Mouse (Mus musculus): ENCODE measurements around the gene AI661453.
"Not testable (repeated sequence)": the region's sequence is repeated elsewhere in the genome, so short reads cannot be mapped to it uniquely, and the experiment has no call there.

The AI661453 gene

DNA sequence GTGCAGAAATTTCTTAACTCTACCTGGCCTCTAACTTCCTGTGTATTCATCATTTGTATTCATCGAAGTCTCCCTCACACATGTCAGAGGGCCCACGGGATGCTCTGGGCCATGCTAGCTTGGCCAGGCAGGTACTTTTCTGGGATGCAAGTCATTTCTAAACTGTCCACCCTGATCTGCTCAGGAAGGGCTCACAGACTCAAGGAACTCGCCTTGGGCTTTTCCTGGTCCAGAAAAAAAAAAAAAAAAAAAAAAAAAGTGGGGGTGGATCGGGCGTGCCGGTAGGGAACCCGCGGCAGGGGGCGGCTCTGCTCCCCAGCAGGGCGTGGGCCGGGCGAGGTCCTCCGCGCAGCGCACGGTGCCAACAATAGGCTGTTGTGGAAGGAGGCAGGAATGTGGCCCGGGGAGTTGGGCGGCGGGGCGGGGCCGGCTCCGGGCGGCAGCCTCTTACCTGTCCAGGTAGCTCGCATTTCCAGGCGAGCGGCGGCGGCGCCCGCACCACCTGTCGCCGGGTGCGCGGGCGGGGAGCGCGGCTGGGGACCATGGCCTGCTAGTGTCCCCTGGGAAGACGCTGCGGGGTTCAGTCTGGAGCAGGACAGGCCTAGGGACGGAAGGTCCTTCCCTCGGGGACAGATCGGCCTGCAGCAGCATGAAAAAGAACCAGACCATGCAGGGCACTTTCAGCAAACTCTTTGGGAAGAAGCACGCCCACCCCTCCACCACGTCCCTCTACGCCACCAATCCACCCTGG is at the start of gene AI661453:
Gene AI661453, plus strand, starts transcription at position 460 of the 751 bp plus-strand sequence.
- peak; percentile 42 for DNase-seq (ENCODE audit: extremely low read depth, insufficient read length, low spot score)

DNA sequence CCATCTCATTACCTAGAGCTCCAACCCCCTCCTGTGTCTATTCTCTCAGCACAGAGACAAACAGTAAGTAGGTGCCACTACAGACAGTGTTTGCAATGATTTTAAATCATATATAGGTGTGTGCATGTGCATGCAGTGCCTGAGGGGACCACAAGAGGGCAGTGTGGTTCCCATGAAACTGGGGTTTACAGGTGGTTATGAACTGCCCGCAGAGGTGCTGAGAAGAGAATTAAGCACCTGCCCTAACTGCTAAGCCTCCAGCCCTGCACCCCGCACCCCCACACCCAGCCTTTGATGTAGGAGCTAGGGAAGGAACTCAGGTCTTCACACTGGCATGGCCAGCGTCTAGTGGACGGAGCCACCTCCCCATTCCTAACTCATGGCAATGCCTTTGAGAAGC is 49.8 kb upstream of the AI661453 start:
- DNase-seq (ENCODE audit: extremely low read depth, insufficient read length, low spot score), result no peak

DNA sequence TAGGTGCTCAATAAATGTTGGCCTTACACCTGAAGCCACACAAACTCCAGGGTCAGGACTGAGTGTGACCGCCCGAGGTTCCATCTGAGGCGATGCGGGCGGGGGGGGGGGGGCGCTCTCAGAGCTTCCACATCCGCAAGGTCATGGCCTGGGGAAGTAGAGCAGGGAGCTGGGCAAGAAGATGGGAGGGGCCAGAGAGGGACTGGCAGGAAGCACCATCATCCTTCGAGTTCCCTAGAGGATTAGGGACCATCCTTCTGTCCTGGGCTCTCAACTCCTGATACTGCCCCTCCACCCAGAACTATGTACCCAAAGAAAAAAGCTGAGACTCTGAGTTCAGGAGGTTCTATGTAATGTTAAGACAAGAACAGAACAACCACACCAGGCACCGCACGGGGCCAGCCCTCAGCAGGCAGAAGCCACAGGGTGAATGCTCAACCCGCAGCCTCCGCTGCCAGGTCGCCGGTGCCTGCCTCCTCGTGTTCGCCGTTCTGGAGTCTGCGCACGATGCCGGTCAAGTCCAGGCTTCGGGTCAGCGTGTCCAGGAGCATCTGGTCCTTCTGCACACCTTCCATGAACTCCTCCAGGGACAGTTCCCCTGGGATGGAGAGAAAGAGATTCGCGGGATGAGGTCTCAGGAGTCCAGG is 42.1 kb upstream of the AI661453 start:
- DNase-seq (ENCODE audit: extremely low read depth, insufficient read length, low spot score), result no peak

DNA sequence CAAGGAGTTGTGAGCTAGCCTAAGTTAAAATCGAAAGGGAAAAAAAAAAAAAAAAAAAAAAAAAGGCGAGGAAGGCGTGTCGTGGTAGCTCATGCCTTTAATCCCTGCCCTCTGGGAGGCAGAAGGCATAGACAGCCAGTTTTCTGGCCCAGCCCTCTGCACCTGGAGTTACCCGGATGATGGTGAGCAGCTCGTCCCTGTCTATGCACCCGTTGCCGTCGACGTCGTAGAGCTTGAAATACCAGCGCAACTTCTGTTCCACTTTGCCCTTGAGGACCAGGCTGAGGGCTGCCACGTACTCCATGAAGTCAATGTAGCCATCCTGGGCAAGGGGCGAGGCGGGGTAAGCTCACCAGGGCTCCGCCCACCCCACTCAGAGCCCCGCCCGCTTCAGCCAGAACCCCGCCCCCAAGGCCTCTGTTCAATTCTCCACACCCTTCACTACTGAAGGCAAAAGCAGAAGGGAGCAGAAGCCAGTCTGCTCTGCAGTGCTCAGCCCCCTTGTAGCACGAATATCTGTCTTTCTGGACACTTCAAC is 41.0 kb upstream of the AI661453 start:
- peak; percentile 60 for DNase-seq (ENCODE audit: extremely low read depth, insufficient read length, low spot score)

DNA sequence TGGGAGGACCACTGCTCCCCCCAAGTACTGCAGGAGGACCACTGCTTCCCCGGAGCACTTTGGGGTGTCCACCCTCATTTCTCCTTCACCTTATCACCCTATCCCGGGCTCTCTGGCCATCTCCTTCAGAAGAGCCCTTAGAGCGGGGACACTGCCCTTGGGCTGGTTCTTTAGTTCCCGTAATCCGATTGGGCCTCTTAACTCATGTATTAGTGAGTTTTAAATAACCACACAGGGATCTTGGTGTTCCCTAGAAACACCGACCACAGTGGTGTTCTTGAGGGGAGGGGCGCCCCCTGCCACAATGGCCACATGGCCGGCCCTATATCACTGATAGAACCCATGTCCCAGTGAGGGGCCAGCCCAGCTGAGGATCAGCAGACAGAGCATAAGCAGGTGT is 37.3 kb upstream of the AI661453 start:
- DNase-seq (ENCODE audit: extremely low read depth, insufficient read length, low spot score), result no peak

DNA sequence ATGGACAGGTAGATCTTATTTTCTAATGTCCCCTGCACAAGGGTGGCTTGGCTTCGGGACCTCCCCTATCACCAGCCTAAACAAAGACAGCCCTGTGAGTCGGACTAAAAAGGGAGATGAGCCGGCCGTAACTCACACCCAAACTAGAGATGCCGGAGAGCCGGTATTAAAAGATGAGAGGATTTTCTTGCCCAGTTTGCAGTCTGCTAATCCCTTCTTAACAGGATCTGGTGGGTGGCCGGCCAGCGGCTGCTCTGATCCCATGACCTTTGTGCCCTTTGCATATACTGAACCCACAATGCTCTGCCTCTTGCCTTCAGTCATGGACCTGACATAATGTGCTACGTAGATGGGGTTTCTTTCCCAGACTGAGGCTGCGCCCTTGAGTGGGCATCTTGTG is 36.0 kb upstream of the AI661453 start, which contains the start of gene Guca1a:
Gene Guca1a, minus strand, starts transcription at position 134 of the 400 bp plus-strand sequence.
- DNase-seq (ENCODE audit: extremely low read depth, insufficient read length, low spot score), result no peak

DNA sequence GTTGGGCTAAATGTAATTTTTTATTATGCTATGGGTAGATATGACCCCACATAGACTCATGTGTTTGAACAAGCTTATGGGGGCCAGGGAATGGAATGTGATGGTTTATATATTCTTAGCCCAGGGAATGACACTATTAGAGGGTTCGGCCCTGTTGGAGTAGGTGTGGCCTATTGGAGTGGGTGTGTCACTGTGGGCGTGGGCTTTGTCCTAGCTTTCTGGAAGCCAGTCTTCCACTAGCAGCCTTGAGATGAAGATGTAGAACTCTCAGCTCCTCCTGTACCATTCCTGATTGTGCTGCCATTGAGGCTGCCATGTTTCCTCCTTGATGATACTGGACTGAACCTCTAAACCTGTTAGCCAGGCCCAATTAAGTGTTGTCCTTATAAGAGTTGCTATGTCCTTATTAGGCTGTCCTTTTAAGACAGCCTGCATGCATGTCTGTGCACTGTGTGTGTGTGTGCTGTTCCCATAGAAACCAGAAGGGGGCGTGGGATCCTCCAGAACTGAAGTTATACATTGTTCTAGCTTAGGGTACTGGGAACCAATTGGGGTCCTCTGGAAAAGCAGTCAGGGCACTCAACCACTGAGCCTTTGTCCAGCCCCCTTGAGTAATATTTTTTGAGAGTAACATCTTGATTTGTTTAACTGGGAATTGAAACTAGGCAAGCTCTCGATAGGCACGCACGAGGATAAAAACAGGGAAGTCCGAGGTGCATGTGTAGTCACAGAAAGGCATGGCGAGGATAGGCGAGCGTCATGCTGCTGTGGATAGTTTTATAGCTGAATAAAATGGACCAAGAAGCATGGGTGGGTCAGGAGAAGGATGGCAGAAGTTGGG is 28.5 kb upstream of the AI661453 start:
- DNase-seq (ENCODE audit: extremely low read depth, insufficient read length, low spot score), result no peak

DNA sequence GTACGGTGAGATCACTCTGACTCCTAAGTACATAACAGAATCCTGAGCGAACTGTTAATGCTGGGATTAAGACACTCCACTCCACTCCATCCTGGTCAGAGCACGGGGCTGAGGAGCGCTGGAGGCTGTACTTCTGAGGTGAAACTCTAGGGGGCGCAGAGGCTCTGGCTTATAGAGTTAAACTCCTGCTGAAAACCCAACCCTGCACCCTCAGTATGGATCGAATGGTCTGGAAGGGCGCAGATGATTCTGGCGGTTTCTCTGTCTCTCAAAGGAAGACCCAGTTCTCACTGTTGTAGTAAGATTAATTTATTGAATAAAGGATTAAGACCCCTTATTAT is 27.9 kb upstream of the AI661453 start:
- DNase-seq (ENCODE audit: extremely low read depth, insufficient read length, low spot score), result no peak

DNA sequence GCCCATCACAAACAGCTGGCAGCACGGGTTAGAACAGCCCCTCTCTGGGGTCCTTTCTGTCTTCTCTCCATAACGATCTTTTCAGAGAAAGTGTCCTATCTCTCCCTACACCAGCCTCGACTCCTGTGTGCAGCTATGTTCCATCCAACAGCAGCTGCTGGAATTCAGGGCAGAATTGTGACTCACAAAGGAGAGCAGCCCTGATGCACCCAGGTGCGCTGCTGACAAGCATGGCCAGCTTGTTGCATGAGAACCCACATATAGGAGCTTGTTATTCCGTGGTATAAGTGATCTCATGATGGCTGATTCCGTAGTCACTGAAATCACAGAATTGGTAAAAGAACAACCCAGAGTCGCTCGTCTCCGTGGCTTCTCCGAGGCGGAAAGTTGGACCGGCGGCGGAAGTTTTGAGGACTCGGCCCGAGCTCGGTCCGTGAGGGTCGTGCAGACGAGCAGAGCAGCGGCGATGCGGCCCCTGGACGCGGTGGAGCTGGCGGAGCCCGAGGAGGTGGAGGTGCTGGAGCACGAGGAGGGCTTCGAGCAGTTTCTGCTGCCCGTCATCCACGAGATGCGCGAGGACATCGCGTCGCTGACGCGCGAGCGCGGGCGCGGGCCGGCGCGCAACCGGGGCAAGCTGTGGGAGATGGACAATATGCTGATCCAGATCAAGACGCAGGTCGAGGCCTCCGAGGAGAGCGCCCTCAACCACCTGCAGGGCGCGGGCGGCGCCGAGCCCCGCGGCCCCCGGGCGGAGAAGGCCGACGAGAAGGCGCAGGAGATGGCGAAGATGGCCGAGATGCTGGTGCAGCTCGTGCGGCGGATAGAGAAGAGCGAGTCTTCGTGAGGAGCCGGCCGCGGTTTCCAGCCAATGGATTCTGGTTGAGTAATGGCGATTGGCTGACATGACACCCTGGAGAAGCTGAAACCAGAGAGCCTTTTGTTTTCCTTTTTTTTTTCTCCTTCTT is 26.2 kb upstream of the AI661453 start:
- not testable (repeated sequence) for DNase-seq (ENCODE audit: extremely low read depth, insufficient read length, low spot score)

DNA sequence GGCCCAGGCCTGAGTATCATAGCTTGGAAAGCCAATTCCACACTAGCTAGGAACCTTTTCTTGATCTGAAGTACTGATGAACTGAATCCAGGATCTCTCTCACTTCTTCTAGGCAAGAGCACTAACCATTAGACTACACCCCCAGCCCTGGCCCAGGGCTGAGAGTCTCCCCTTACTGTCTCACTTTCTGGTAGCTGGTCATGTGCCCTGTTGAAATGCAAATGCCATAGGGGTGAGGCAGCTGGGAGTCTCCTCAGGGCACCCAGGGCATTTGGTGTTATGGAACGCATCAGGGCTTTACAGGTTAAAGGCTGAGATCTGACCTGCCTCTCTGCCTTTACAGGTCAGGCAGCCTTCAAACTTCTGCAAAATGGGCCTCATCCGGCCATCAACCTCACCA is 16.2 kb upstream of the AI661453 start:
- DNase-seq (ENCODE audit: extremely low read depth, insufficient read length, low spot score), result no peak

DNA sequence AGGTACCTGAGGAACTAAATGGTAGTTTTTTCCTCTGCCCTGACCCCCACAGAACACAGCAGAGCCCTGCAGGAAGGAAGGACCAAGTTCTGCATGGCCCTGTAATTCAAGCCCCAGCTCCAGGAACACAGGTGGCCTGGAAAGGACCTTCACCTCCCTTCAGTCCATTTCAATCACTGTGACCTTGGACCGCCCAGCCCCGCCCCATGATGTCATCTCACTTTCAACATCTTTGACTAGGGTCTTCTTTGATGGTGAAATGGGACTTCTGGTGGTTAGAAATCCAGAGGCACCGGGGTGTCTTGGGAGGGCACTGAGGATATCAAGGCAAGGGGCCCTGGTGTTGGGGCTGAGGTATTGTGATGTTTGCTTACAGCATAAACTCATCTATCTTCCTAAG is 14.8 kb upstream of the AI661453 start:
- DNase-seq (ENCODE audit: extremely low read depth, insufficient read length, low spot score), result no peak

DNA sequence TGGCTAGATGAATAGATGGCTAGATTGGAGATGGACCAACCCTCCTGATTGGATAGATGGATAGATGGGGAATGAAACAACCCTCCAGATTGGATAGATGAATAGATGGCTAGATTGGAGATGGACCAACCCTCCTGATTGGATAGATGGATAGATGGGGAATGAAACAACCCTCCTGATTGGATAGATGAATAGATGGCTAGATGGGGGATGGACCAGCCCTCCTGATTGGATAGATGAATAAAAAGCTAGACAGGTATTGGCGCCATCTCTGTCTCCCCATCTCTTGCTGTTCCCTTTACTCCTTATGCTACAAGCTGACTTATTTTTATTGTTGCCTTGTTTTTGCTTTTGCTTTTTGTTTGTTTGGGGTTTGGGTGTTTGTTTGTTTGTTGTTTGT is 13.8 kb upstream of the AI661453 start:
- DNase-seq (ENCODE audit: extremely low read depth, insufficient read length, low spot score), result not testable (repeated sequence)

DNA sequence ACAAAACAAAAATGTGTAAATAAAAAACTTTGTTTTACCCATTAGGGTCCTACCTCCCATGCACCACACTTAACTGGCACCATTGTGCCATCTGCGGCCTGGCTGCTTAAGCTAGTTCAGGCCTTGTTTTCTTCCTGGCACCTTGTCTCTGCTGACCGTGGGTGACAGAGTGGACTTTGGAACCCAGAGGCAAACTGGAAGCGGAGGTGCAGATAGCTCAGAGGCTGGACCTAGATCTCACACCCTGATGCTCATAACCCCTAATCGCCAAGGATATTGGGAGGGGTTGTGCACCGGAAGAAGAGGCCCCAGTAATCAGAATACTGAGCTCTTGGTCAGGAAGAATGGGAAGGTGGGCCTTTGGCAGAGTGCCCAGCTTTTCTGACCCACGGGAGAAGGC is 12.2 kb upstream of the AI661453 start:
- DNase-seq (ENCODE audit: extremely low read depth, insufficient read length, low spot score), result no peak

DNA sequence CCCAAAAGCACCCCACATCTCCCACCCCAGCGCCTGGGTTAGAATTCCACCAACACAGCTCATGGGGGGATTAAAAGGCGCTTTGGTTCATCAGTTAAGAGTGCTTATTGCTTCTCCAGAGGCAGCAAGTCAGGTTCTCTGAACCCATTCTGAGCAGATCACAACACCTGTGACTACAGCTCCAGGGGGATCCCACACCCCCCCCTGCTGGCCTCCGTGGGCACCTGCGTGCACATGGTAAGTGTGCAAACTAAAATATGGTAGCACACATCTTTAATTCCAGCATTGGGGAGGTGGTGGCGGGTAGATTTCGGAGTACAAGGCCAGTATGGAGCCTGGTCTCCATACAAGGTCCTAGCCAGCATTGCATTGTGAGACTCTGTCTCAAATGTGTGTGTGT is 9.1 kb upstream of the AI661453 start:
- DNase-seq (ENCODE audit: extremely low read depth, insufficient read length, low spot score), result no peak

DNA sequence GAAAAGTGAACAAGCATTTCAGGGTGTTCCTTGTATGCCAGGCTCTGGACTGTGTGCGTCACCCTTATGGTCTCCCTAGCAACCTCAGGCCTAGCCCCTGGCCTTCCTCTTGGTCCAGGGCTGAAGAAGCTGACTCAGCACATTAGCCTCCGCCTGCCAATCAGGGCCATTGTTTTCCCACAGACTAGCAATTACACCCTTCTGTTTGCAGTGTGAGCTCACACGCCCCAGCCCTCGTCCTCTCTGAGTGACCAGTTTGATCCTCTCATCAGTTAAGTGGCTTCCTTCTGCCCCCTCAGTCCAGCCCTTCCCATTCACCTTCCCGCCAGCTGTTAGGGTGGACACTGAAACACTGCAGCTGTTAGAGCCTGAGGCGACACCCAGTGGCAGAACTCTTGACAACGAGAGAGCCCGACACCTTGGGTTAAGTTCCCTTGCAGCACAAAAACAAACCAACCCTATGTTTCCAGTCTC is 7.5 kb upstream of the AI661453 start:
- DNase-seq (ENCODE audit: extremely low read depth, insufficient read length, low spot score), result no peak

DNA sequence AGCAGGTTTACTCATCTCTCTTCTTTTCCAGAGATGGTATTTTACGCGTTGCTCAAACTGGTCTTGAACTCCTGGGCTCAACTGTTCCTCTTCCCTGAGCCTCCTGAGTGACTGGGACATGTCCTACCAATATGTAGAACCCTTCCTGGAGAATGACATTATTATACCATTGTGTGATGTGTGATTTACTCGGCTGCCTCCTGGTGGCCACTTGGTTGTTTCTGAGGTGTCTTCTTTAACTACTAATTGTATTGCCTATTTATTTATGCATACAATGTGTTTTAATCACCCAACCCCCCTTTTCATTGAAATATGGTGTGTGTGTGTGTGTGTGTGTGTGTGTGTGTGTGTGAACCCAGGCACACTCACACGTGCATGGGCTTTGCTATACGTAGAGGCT is 5.6 kb upstream of the AI661453 start:
- no peak for DNase-seq (ENCODE audit: extremely low read depth, insufficient read length, low spot score)

DNA sequence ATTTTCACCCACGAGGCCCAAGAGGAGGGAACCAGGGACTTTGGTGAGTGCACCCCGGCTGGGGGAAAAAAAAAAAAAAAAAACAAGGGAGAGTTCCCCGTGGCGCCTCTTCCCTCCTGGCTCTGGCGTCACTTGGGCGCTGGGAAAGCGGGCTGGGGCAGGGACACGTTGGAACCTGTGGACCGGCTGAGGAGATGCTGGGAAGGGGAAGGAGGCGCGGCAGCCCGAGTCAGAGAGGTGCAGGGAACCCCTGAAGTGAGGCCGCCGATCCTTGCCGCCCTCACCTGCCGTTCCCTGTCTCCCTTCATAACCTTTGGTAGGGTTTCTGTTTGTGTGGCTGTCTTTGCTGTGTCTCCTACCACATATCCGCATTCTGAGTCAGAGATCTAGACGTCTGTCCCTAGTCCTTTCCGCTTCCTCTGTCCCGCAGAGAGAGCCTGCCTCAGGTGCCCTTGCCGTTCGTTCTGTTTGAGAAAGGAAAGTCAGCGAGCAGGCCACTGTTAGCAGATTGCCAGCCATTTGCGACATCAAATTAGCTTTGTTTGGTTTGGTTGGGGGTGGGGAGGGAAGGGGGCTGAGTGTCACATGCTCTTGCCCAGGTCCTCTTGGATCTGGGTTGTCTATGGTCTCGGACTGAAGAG is 612 bp downstream of the AI661453 start, which contains the start of gene 1700001C19Rik:
Gene 1700001C19Rik, minus strand, starts transcription at position 470 of the 641 bp plus-strand sequence.
- DNase-seq (ENCODE audit: extremely low read depth, insufficient read length, low spot score), result peak; percentile 37

DNA sequence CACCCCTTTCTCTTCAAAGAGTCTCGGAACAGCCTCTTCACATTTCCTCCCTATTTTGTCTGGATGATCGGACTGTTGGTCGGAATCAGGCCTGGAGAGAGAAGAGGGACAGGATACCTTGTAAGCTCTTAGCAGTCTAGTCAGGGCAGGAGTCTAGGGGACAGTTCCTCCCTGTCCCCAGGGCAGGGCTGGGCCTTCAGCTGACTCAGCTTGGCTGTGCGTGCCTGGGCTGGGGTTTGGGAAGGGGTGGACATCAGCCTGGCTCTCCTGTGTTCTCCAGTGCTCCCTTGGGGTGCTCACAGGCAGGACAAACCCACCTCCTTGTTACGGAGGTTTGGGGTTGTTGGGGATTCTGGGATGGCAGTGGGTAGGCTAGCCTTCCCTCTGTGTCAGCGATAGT is 2.2 kb downstream of the AI661453 start:
- DNase-seq (ENCODE audit: extremely low read depth, insufficient read length, low spot score), result no peak

DNA sequence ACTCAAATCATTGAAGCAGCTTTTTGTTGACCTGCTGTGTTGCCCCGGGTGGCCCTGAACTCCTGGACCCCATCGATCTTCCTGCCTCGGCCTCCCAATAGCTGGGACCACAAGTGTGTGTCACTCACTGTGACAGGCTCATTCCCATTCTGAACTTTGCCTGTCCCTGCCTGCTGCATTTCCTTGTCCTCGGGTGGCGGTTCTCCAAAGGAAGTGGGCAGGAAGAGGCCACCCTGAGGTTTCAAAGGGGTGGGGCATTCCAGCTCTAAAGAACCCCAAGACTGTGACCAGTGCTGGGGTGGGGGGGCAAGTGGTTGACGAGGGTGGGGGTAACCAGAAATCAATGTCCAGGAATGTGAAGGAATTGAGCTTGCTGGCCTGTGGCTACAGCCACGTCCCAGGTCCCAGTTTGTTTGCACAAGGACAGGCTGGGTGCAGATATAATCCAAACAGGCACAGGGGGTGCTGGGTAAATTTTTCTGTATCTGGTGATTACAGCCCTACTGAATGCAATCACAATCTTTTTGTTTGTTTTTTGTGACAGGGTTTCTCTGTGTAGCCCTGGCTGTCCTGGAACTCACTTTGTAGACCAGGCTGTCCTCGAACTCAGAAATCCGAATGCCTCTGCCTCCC is 3.1 kb downstream of the AI661453 start:
- DNase-seq (ENCODE audit: extremely low read depth, insufficient read length, low spot score), result peak; percentile 33
